Mouse (Mus musculus): ENCODE measurements around the gene Nck2.

The Nck2 gene

GRCm38 (mm10) chr1:43589910-43590309, 145.5 kb downstream of the Nck2 start:
- DNase-seq: no peak

GRCm38 (mm10) chr1:43590727-43591126, 146.3 kb downstream of the Nck2 start:
- no peak for DNase-seq

GRCm38 (mm10) chr1:43593069-43593468, 148.7 kb downstream of the Nck2 start:
- no peak for DNase-seq

GRCm38 (mm10) chr1:43594738-43595137, 150.4 kb downstream of the Nck2 start:
- DNase-seq: no peak

GRCm38 (mm10) chr1:43597731-43598130, 153.4 kb downstream of the Nck2 start:
- DNase-seq: no peak

GRCm38 (mm10) chr1:43599483-43599882, 155.1 kb downstream of the Nck2 start:
- DNase-seq: no peak

- no peak for DNase-seq
These were observed 156.7 kb downstream of the Nck2 start for GRCm38 (mm10) chr1:43601054-43601453.

GRCm38 (mm10) chr1:43615948-43616347, 171.6 kb downstream of the Nck2 start:
- DNase-seq: no peak
